In genomic region chr11:87453216-87454034, GRCm38 (mm10) we compare ENCODE assay signal across 10 mouse cellular contexts. TPM values are rescaled to one million over a fixed set of nuclear protein-coding genes. Genes with fewer than 3 reads are reported as not detected.
DNase-seq lines count a peak whose midpoint lies in the region; ATAC-seq and TF ChIP-seq lines count a peak whose summit lies in the region.
"Had no signal": no experiment of that assay in that cellular context is flagged by ENCODE, and none has a peak within 500 bp of the region (broad histone marks: within the 10 kb centered on the region; RNA-seq: fewer than 3 reads in every experiment).

No protein-coding gene starts in this region.

- TF ChIP-seq POLR2A in lung, adult 2 months (IDR thresholded peaks at IDR 0.05; ENCODE audit: borderline replicate concordance, extremely low read depth, low read depth, low read length) = no peak

- no peak for TF ChIP-seq CTCF in lung, adult 2 months (IDR thresholded peaks at IDR 0.05; ENCODE audit: insufficient read depth, low read length)

- no peak overlapping the region for H3K4me3 ChIP-seq in lung, embryonic 15.5 days
- H3K4me3 ChIP-seq in lung, adult 2 months (replicated peaks; ENCODE audit: extremely low read depth, low read depth, low read length) = no peak overlapping the region
- no peak overlapping the region for H3K4me3 ChIP-seq in embryonic facial prominence, embryonic 13.5 days
- H3K4me3 ChIP-seq in stomach, embryonic 15.5 days (replicated peaks) = no peak overlapping the region
- H3K4me3 ChIP-seq in hindbrain, embryonic 16.5 days (ENCODE audit: low read length) = no peak overlapping the region
- no peak overlapping the region for H3K4me3 ChIP-seq in hindbrain, embryonic 11.5 days (ENCODE audit: low read depth, low read length)
- H3K4me3 ChIP-seq: forebrain, embryonic 12.5 days; midbrain, embryonic 12.5 days had no signal

- H3K9me3 ChIP-seq in lung, embryonic 15.5 days = no peaks in the 10 kb centered on the region
- no peaks in the 10 kb centered on the region for H3K9me3 ChIP-seq in embryonic facial prominence, embryonic 13.5 days
- no peaks in the 10 kb centered on the region for H3K9me3 ChIP-seq in stomach, embryonic 15.5 days
- no peaks in the 10 kb centered on the region for H3K9me3 ChIP-seq in hindbrain, embryonic 16.5 days (ENCODE audit: control insufficient read depth, low read length)
- no peaks in the 10 kb centered on the region for H3K9me3 ChIP-seq in hindbrain, embryonic 11.5 days (ENCODE audit: control insufficient read depth, low read length)
- H3K9me3 ChIP-seq: forebrain, embryonic 12.5 days; midbrain, embryonic 12.5 days had no signal

- no peak for ATAC-seq in lung, embryonic 15.5 days (ENCODE audit: borderline replicate concordance, extremely low read depth, low FRiP score, low TSS enrichment)
- ATAC-seq in embryonic facial prominence, embryonic 13.5 days (ENCODE audit: insufficient number of reproducible peaks, insufficient read depth, low FRiP score, low TSS enrichment, low read depth) = no peak
- ATAC-seq in stomach, embryonic 15.5 days (ENCODE audit: insufficient read depth, low FRiP score, low read depth) = no peak
- no peak for ATAC-seq in hindbrain, embryonic 16.5 days
- no peak for ATAC-seq in hindbrain, embryonic 11.5 days (ENCODE audit: low FRiP score)

- no peaks in the 10 kb centered on the region for H3K36me3 ChIP-seq in lung, embryonic 15.5 days
- no peaks in the 10 kb centered on the region for H3K36me3 ChIP-seq in embryonic facial prominence, embryonic 13.5 days
- no peaks in the 10 kb centered on the region for H3K36me3 ChIP-seq in stomach, embryonic 15.5 days
- no peaks in the 10 kb centered on the region for H3K36me3 ChIP-seq in hindbrain, embryonic 16.5 days (ENCODE audit: control insufficient read depth, insufficient read depth, low read length)
- no peaks in the 10 kb centered on the region for H3K36me3 ChIP-seq in hindbrain, embryonic 11.5 days (ENCODE audit: control insufficient read depth, insufficient read depth, low read length)
- H3K36me3 ChIP-seq: forebrain, embryonic 12.5 days; midbrain, embryonic 12.5 days had no signal

- H3K4me2 ChIP-seq in lung, embryonic 15.5 days = peak overlapping the region; percentile 27
- peak overlapping the region; percentile 30 for H3K4me2 ChIP-seq in embryonic facial prominence, embryonic 13.5 days
- H3K4me2 ChIP-seq in stomach, embryonic 15.5 days = 0 out of 2 replicates have a peak overlapping the region, but pooled peaks have one; percentile 9
- H3K4me2 ChIP-seq in hindbrain, embryonic 16.5 days (ENCODE audit: low read length) = no peak overlapping the region
- no peak overlapping the region for H3K4me2 ChIP-seq in hindbrain, embryonic 11.5 days (replicated peaks; ENCODE audit: low read depth, low read length)
- H3K4me2 ChIP-seq: forebrain, embryonic 12.5 days; midbrain, embryonic 12.5 days had no signal

- no peak overlapping the region for H3K27ac ChIP-seq in lung, embryonic 15.5 days
- H3K27ac ChIP-seq in embryonic facial prominence, embryonic 13.5 days = peak overlapping the region; percentile 28; the same call in 1 of the 2 replicates
- peak overlapping the region; percentile 57 for H3K27ac ChIP-seq in stomach, embryonic 15.5 days
- H3K27ac ChIP-seq in hindbrain, embryonic 16.5 days (ENCODE audit: low read depth, low read length) = no peak overlapping the region
- no peak overlapping the region for H3K27ac ChIP-seq in hindbrain, embryonic 11.5 days (ENCODE audit: low read depth, low read length)
- H3K27ac ChIP-seq: forebrain, embryonic 12.5 days; midbrain, embryonic 12.5 days had no signal

- no peak for DNase-seq in lung, adult 2 months
- peak; percentile 62 for DNase-seq in kidney, postnatal 10 days
- DNase-seq in right cerebral cortex, postnatal 10 days (ENCODE audit: low spot score in 2 of 2) = no peak
- DNase-seq in hindbrain, embryonic 11.5 days (ENCODE audit: low spot score) = no peak

- no peak overlapping the region for H3K9ac ChIP-seq in lung, embryonic 15.5 days
- H3K9ac ChIP-seq in embryonic facial prominence, embryonic 13.5 days = peak overlapping the region; percentile 17; the same call in 1 of the 2 replicates
- H3K9ac ChIP-seq in stomach, embryonic 15.5 days = no peak overlapping the region
- no peak overlapping the region for H3K9ac ChIP-seq in hindbrain, embryonic 16.5 days (ENCODE audit: low read depth, low read length)
- H3K9ac ChIP-seq in hindbrain, embryonic 11.5 days (ENCODE audit: low read depth, low read length) = no peak overlapping the region
- H3K9ac ChIP-seq: forebrain, embryonic 12.5 days; midbrain, embryonic 12.5 days had no signal

- WGBS in lung, embryonic 15.5 days = 10% methylated on average over 13 of the region's 13 CpGs
- 11% methylated on average over 13 of the region's 13 CpGs for WGBS in lung, adult 2 months
- WGBS in embryonic facial prominence, embryonic 13.5 days = 9% methylated on average over 13 of the region's 13 CpGs
- WGBS in stomach, embryonic 15.5 days = 12% methylated on average over 13 of the region's 13 CpGs
- WGBS in hindbrain, embryonic 16.5 days = 33% methylated on average over 13 of the region's 13 CpGs
- WGBS in hindbrain, embryonic 11.5 days = 29% methylated on average over 13 of the region's 13 CpGs

- H3K27me3 ChIP-seq in lung, embryonic 15.5 days = no peaks in the 10 kb centered on the region
- no peaks in the 10 kb centered on the region for H3K27me3 ChIP-seq in embryonic facial prominence, embryonic 13.5 days
- no peaks in the 10 kb centered on the region for H3K27me3 ChIP-seq in stomach, embryonic 15.5 days (replicated peaks)
- no peaks in the 10 kb centered on the region for H3K27me3 ChIP-seq in hindbrain, embryonic 16.5 days (replicated peaks; ENCODE audit: control insufficient read depth, insufficient read depth, low read length)
- H3K27me3 ChIP-seq in hindbrain, embryonic 11.5 days (ENCODE audit: control insufficient read depth, insufficient read depth, low read length) = no peaks in the 10 kb centered on the region
- H3K27me3 ChIP-seq: forebrain, embryonic 12.5 days; midbrain, embryonic 12.5 days had no signal

- H3K4me1 ChIP-seq in lung, embryonic 15.5 days = peaks cover 10% of the 10 kb centered on the region; the same call in 1 of the 2 replicates
- H3K4me1 ChIP-seq in lung, adult 2 months (ENCODE audit: control insufficient read depth, insufficient read depth, low read length) = peaks cover 4% of the 10 kb centered on the region; the same call in 1 of the 2 replicates
- H3K4me1 ChIP-seq in embryonic facial prominence, embryonic 13.5 days = peaks cover 8% of the 10 kb centered on the region
- H3K4me1 ChIP-seq in stomach, embryonic 15.5 days = no peaks in the 10 kb centered on the region; the same call in 1 of the 2 replicates
- H3K4me1 ChIP-seq in hindbrain, embryonic 16.5 days (ENCODE audit: control insufficient read depth, insufficient read depth, low read depth, low read length) = no peaks in the 10 kb centered on the region
- H3K4me1 ChIP-seq in hindbrain, embryonic 11.5 days (replicated peaks; ENCODE audit: control insufficient read depth, insufficient read depth, low read length) = 0 out of 2 replicates have a peak, but pooled peaks cover 2% of the 10 kb centered on the region
- H3K4me1 ChIP-seq: forebrain, embryonic 12.5 days had no signal

RNA-seq across cellular contexts. Expression of gene Tex14, which starts 48.6 kb away (rescaled TPM):
- polyA plus RNA-seq in lung, embryonic 15.5 days (2015; fragmentation: Nextera tagmentation; extraction: Ambion mirVana) = 0.46 and 0.54 TPM in 2 replicates
- polyA plus RNA-seq in lung, adult 2 months (2012; rRNA removed) = 0.39 and 0.45 TPM in 2 replicates
- polyA plus RNA-seq in embryonic facial prominence, embryonic 13.5 days (2015; fragmentation: Nextera tagmentation; extraction: Ambion mirVana) = 0.04 and 0.26 TPM in 2 replicates
- polyA plus RNA-seq in stomach, embryonic 15.5 days (2015; fragmentation: Nextera tagmentation; extraction: Ambion mirVana) = 0.46 and 0.59 TPM in 2 replicates
- 1.7 and 1.9 TPM in 2 replicates for polyA plus RNA-seq in hindbrain, embryonic 16.5 days (2015; fragmentation: Nextera tagmentation; extraction: Ambion mirVana)
- 0.35 TPM in 1 of 2 replicates, not detected in the other for polyA plus RNA-seq in hindbrain, embryonic 11.5 days (2014; fragmentation: Nextera tagmentation; extraction: Ambion mirVana)

RNA-seq across cellular contexts. Expression of gene Rad51c, which starts 48.7 kb away (rescaled TPM):
- polyA plus RNA-seq in lung, embryonic 15.5 days (2015; fragmentation: Nextera tagmentation; extraction: Ambion mirVana) = 9.0 and 11.3 TPM in 2 replicates
- 0.36 and 0.44 TPM in 2 replicates for polyA plus RNA-seq in lung, adult 2 months (2012; rRNA removed)
- 8.2 and 9.3 TPM in 2 replicates for polyA plus RNA-seq in embryonic facial prominence, embryonic 13.5 days (2015; fragmentation: Nextera tagmentation; extraction: Ambion mirVana)
- 6.3 and 6.5 TPM in 2 replicates for polyA plus RNA-seq in stomach, embryonic 15.5 days (2015; fragmentation: Nextera tagmentation; extraction: Ambion mirVana)
- polyA plus RNA-seq in hindbrain, embryonic 16.5 days (2015; fragmentation: Nextera tagmentation; extraction: Ambion mirVana) = 3.8 and 5.1 TPM in 2 replicates
- 12.2 and 13.1 TPM in 2 replicates for polyA plus RNA-seq in hindbrain, embryonic 11.5 days (2014; fragmentation: Nextera tagmentation; extraction: Ambion mirVana)

Comparison
In these comparisons a context has a peak if more than half of its experiments do, and no peak if none do; other contexts are left out.
1. H3K27ac ChIP-seq: peak in embryonic facial prominence, embryonic 13.5 days (single experiment) and stomach, embryonic 15.5 days (single experiment); none in lung, embryonic 15.5 days (single experiment), hindbrain, embryonic 16.5 days (single experiment) and hindbrain, embryonic 11.5 days (single experiment).
2. H3K4me2 ChIP-seq: peak in lung, embryonic 15.5 days (single experiment), embryonic facial prominence, embryonic 13.5 days (single experiment) and stomach, embryonic 15.5 days (single experiment); none in hindbrain, embryonic 16.5 days (single experiment) and hindbrain, embryonic 11.5 days (single experiment).